Mouse (Mus musculus) ES-E14 (cell line): ENCODE measurements around the gene Ifitm1. TPM values are rescaled to one million over a fixed set of nuclear protein-coding genes. Genes with fewer than 3 reads are reported as not detected.

Source experiments
- DNase-seq: peaks from one replicate; pipeline ENCODE4 v3.0.0-alpha.2; 2013; ENCODE audit warnings: low read depth, low spot score
- H3K27ac ChIP-seq: 2 replicates; pipeline ENCODE4 v1.5.1; 2012; ENCODE audit warnings: low read depth, mild to moderate bottlenecking, low read length, moderate library complexity, mixed read lengths; ENCODE audit not compliant: poor library complexity, insufficient read depth, severe bottlenecking
- H3K36me3 ChIP-seq: 2 replicates; pipeline ENCODE4 v1.6.1; 2012; ENCODE audit warnings: mild to moderate bottlenecking, low read length, moderate library complexity, mixed read lengths; ENCODE audit not compliant: control insufficient read depth, poor library complexity, insufficient read depth, severe bottlenecking
- H3K4me1 ChIP-seq, 2 experiments: fragments of 150-350 bp in 1 of 2; sonication (generic) in 1 of 2; 2 replicates each; pipeline ENCODE4 v1.6.1; 2012; ENCODE audit warnings: low read length in 2 of 2, mild to moderate bottlenecking in 1 of 2, mixed read lengths in 1 of 2; ENCODE audit not compliant: control insufficient read depth in 2 of 2, insufficient read depth in 2 of 2, poor library complexity in 1 of 2
- H3K4me3 ChIP-seq, 2 experiments: fragments of 150-350 bp in 1 of 2; sonication (generic) in 1 of 2; 2 replicates each; pipeline ENCODE4 v1.5.1; 2012; ENCODE audit warnings: low read length in 2 of 2, low read depth in 1 of 2, mild to moderate bottlenecking in 1 of 2, mixed read lengths in 1 of 2; ENCODE audit not compliant: insufficient read depth in 1 of 2, poor library complexity in 1 of 2, severe bottlenecking in 1 of 2
- H3K9ac ChIP-seq: 2 replicates; pipeline ENCODE4 v1.6.1; 2012; ENCODE audit warnings: low read depth, mild to moderate bottlenecking, low read length, mixed read lengths; ENCODE audit not compliant: poor library complexity, insufficient read depth, severe bottlenecking
- H3K9me3 ChIP-seq: fragments of 150-350 bp; sonication (generic); 2 replicates; pipeline ENCODE4 v1.6.1; 2012; ENCODE audit warnings: low read depth, mild to moderate bottlenecking, low read length; ENCODE audit not compliant: control insufficient read depth, insufficient read depth
- CHD2 ChIP-seq: IDR thresholded peaks from 2 replicates; pipeline ENCODE4 v1.6.1; 2014; ENCODE audit warnings: mild to moderate bottlenecking, low read depth, low read length, inconsistent platforms
- HCFC1 ChIP-seq: IDR thresholded peaks from 2 replicates; pipeline ENCODE4 v1.6.1; 2012; ENCODE audit warnings: low read length, inconsistent platforms, borderline replicate concordance; ENCODE audit not compliant: insufficient read depth
- MAFK ChIP-seq: IDR thresholded peaks from 2 replicates; pipeline ENCODE4 v1.6.1; 2014; ENCODE audit warnings: mild to moderate bottlenecking, low read depth, low read length, inconsistent platforms; ENCODE audit not compliant: insufficient read depth
- ZC3H11A ChIP-seq: IDR thresholded peaks from 2 replicates; pipeline ENCODE4 v1.6.1; 2012; ENCODE audit warnings: low read depth, mild to moderate bottlenecking, inconsistent platforms, low read length, borderline replicate concordance
- ZNF384 ChIP-seq: IDR thresholded peaks from 2 replicates; pipeline ENCODE4 v1.6.1; 2012; ENCODE audit warnings: low read depth, low read length, inconsistent platforms
- in situ Hi-C, 2 experiments: fragments of 600-800 bp; cut with MboI; formaldehyde crosslinking; loops; one replicate each; pipeline ENCODE4 v1.15.1; 2025; ENCODE audit warnings: low sequenced_read_pairs in 2 of 2, inconsistent platforms in 1 of 2; ENCODE audit not compliant: unreplicated experiment in 2 of 2
- total RNA-seq: library from RNA; depleted of rRNA; stranded (reverse); fragments of 300-350 nt; gene quantifications from 2 replicates; pipeline ENCODE4 v1.2.3, GENCODE M21; 2012

The Ifitm1 gene
- total RNA-seq, 1 experiment = 274 TPM

DNA sequence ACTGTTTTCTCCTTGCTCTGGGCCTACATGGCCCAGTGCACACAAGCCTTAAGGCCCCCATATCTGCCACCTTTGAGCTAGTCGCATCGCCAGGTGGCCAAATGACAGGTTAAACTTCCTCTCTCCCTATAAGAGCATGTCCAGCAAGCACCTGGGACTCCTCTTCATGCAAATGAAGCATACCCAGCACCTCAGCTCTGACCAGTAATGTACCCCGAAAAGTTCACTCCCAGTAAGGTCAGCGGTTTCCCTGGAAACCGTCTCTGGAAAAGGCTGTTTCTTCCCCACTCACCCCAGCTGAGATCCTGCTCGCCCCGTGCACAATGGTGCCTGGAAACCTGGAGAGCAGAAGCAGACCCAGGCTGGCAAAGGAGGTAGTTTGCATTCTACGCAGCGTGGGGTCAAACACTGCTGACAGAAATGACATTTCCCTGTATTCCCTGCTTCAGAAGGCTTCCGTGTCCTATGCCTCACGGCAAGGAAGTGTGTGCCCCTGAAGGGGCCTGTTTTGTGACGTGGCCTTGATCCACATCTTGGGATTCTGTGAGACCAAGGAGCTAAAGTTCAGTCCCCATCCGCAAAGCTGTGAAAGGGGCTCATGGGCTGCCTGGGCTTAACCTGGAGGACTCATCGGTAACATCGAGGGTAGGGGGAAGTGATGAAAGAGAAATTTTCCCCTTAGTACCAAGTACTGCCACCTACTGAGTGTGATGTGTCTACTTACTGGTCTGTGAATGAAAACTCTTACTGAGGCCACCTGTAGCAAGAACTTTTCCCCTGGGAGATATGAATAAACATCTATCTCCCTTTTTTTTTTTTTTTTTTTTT lies 34.1 kb downstream of the Ifitm1 start:
- Histone ChIP-seq H3K36me3 (no peaks in the 10 kb centered on the region), H3K27ac (no peak overlapping the region), H3K9ac (no peak overlapping the region), H3K9me3 (no peaks in the 10 kb centered on the region), H3K4me1 (peaks cover 2 to 6% of the 10 kb centered on the region in 2 experiments; a peak in 3 of 4 replicates), H3K4me3 (no peak overlapping the region)
- no peak for DNase-seq
- TF ChIP-seq CHD2 = no peak
- in situ Hi-C loops = no loop called here

DNA sequence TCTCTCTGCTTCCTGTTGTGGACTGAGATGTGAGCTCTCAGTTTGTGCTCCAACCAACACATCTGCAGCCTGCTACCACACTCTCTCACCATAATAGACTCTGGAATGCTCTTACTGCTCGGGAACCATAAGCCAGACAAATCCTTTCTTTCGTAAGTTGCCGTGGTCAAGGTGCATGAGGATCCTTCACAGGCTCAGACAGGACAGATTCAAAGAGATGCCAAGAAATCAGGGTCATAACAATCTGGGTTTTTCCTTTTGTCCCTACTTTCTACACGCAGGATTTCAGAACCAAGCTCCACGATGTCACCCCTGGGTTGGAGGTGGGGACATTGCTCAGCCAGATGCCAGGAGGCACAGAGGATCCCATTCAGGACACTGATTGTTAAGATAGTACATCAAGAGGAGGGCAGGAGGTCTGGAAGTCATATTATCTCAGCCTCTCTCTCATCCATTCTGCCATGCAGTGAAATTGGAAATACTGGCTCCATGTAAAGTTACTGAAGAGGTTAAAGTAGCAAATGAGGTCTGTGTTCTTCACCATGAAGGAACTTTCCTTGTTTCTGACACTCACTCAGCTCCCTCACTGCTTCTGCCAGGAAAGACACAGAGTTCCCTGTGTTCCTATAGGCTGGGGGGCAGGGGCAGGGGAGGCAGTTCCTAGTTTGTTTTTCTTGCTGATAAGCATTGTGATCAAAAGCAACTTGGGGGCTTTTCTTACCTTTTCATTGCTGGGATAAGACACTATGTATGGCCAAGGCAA lies 36.4 kb downstream of the Ifitm1 start:
- Histone ChIP-seq H3K4me3 (no peak overlapping the region), H3K9me3 (no peaks in the 10 kb centered on the region), H3K27ac (no peak overlapping the region), H3K9ac (no peak overlapping the region), H3K4me1 (peaks cover 5 to 17% of the 10 kb centered on the region in 2 experiments; a peak in 3 of 4 replicates), H3K36me3 (no peaks in the 10 kb centered on the region)
- no peak for DNase-seq
- TF ChIP-seq CHD2 = no peak
- TF ChIP-seq ZNF384 = no peak
- TF ChIP-seq ZC3H11A = no peak
- no peak for TF ChIP-seq MAFK
- no peak for TF ChIP-seq HCFC1
- in situ Hi-C loops = no loop called here

- H3K4me3 ChIP-seq = no peak overlapping the region
- no peak overlapping the region; the same call in 1 of the 2 replicates for H3K27ac ChIP-seq
- H3K36me3 ChIP-seq = no peaks in the 10 kb centered on the region
- no peaks in the 10 kb centered on the region for H3K9me3 ChIP-seq
- TF ChIP-seq CHD2 (no peak), ZC3H11A (no peak), MAFK (no peak), HCFC1 (no peak), ZNF384 (no peak)
- H3K9ac ChIP-seq = no peak overlapping the region
- in situ Hi-C loops = no loop called here
- H3K4me1 ChIP-seq = peaks cover 7 to 18% of the 10 kb centered on the region in 2 experiments; a peak in 2 of 4 replicates
- DNase-seq = no peak
These were observed 39.4 kb downstream of the Ifitm1 start for GRCm38 (mm10) chr7:141006446-141006845.

GRCm38 (mm10) chr7:141006914-141007313 lies 39.9 kb downstream of the Ifitm1 start:
- H3K4me3 ChIP-seq = no peak overlapping the region
- TF ChIP-seq ZC3H11A (no peak), HCFC1 (no peak), MAFK (no peak), ZNF384 (peak; percentile 70), CHD2 (no peak)
- no peaks in the 10 kb centered on the region for H3K36me3 ChIP-seq
- H3K9me3 ChIP-seq = no peaks in the 10 kb centered on the region
- no peak for DNase-seq
- in situ Hi-C loops = no loop called here
- no peak overlapping the region; the same call in 1 of the 2 replicates for H3K9ac ChIP-seq
- H3K4me1 ChIP-seq = peaks cover 7 to 18% of the 10 kb centered on the region in 2 experiments; a peak in 2 of 4 replicates
- peak overlapping the region; percentile 91; the same call in 1 of the 2 replicates for H3K27ac ChIP-seq
